Mouse (Mus musculus) embryo, embryonic 11.5 days (tissue): Measurements from ENCODE around the gene Sar1b.

Experiments used
- DNase-seq: peaks from one replicate; pipeline ENCODE4 v3.0.0-alpha.2; 2012; ENCODE audit warnings: low read depth, low spot score

Sar1b gene

GRCm38 (mm10) chr11:51824867-51825424, 61.5 kb downstream of the Sar1b start:
- DNase-seq = no peak

DNA sequence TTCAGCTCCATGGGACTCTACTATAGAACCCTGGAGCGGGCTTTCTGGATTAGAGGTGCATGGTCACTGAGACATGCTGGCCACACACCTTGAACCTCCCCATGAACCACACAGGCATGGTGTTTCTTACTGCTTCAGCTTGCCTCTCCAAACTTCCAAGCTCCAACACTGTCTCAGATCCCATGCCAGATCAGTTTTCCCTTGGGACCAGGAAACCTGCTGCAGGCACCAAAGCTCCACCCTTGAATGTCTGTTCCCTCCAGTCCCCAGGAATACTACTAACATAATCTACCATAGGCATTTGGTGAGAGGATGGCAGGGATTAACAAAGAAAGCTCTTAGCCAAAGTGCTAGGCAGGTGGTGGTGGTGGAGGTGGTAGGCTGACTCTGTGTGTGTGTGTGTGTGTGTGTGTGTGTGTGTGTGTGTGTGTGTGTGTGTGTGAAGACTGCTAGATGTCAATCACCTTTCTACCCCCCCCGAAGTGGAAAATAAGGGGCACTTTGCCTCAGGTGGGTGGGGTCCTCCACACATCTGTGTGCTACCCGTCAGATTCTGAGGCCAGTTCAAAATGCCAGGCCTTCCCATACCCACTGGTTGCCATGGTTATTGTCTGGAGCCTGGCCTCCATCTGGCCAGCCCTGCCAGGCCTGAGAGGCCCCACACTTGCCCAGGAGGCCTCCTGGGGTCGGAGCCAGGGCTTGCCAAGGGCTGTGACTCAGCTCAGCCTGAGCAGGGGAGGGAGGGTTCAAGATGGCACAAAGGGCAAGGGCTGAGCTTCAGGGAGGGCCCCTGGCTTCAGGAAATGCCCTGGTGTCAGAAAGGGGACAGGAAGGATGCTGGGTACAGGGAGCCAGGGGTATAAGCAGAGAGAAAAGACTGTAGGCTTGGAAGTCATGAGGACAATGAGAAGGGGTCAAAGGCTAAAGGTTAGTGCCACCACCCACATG, 68.7 kb downstream of the Sar1b start:
- DNase-seq = no peak

- no peak for DNase-seq
Observed at GRCm38 (mm10) chr11:51832992-51833391, 69.5 kb downstream of the Sar1b start.

GRCm38 (mm10) chr11:51833393-51834066, 70.0 kb downstream of the Sar1b start:
- no peak for DNase-seq

DNA sequence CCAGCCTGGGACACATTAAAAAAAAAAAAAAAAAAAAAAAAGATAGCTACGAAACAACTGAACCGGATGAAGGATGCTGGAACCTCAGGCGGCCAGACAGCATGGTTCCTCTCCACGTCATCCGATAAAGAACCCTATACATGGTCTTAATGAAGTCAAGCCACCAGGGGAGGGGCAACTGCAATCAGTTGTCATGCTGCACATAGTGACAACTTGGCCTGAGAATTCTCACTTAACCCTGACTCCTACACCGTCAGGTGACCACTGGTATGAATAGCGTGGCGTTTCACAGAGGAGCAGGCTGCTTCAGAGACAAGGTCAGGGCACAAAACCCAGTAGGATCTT, 70.6 kb downstream of the Sar1b start:
- DNase-seq = no peak

- no peak for DNase-seq
Observed at GRCm38 (mm10) chr11:51835598-51835997, 72.1 kb downstream of the Sar1b start.

DNA sequence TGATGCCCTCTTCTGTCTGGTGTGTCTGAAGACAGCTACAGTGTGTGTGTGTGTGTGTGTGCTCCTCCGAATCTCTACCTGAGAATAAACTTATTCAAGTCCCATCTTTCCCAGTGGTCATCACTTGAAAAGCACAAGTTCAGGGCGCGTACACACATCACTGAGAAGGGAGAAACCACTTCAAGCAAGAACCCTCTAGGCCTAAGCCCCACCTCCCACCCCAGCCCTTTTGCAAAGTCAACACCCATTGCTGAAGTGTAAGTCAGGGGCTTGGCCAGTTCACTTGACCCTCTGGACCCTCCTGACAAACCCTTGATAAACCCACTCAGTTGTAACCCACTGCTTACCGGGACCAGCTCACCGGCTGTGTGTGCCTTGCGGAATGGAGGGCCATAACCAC, 73.0 kb downstream of the Sar1b start:
- no peak for DNase-seq

DNA sequence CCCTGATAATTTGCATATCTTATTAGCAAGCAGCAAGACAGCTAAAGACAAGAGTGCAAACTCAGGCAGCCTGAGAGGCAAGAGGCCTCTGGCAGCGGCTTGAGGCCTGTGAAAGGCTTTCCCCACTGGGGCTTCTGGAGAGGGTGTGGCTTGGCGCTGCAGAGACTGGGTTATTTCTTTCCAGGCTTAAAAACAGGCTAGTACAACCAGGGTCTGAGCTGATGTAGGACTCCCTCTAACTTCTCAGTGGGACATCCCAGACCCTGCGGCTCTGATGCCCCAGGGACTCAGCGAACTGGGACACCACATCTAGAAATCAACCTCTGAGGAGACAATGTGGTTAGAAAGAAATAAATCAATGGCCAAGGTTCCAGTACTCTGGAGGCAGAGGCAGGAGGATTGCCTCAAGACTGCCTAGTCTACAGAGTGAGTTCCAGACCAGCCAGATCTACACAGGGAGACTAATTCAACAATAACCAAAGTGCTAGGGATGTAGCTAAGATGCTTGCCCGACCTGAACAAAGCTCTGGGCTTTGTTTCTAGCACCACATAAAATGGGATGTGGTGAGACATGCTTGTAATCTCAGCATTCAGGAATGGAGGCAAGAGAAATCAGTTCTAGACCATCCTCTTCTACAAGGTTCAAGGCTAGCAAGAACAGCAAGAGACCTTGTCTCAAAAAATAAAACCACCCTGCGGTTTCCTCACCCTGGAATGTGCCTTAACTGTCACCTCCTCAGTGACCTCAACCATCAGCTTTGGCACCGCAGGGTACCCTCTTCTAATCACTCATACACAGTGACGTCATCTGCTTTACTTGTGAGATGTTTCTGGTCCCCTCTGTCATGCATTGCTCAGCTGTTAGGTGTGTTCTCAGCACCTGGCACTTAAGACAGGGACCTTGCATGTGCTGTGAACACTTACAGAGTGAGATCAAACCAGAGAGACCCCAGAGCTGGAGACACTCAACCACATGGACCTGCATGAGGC, 74.0 kb downstream of the Sar1b start:
- DNase-seq = no peak

DNA sequence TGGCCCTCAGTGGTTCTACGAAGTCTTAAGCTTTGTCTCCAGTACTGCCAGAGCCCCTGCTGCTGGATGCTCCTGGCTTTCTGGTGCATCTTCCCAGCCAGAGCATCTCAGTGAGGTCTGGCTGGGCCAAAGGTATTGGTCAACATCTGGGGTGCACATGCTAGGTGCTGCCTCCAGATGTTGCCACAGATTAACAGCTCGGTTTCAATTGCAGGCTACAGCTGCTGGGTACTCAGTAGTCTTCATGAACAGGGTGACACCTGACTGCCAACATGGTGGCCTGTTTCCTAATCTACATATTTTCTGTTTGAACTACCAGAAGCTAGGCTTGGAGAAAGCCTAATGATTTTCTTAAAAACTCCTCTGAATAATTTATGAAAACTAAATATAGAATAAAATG, 75.6 kb downstream of the Sar1b start:
- DNase-seq = no peak

DNA sequence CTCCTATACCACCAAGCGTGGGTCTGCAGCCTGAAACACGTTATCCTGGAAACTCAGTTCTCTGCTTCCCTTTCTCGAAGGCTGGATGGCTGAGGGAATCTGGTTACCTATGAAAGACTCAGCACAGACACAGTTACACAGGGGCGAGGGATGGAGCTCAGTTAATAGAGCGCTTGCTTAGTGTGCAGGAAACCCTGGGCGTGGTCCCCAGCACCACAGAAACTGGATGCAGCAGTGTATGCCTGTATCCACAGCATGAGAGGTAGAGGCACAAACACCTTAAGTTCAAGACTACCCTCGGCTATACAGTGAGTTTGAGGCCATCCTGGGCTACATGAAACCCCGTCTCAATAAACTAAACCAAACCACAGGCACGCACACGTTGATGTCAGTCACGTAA, 76.5 kb downstream of the Sar1b start:
- DNase-seq = no peak

- DNase-seq = no peak
Observed at GRCm38 (mm10) chr11:51840657-51841056, 77.2 kb downstream of the Sar1b start.

GRCm38 (mm10) chr11:51841149-51841548, 77.7 kb downstream of the Sar1b start:
- DNase-seq = no peak
